Mouse (Mus musculus) layer of hippocampus, adult 2 months (tissue): Measurements from ENCODE around the gene Zfp667. TPM values are rescaled to one million over a fixed set of nuclear protein-coding genes. Genes with fewer than 3 reads are reported as not detected.
A peak's percentile ranks its signal among the peaks of the same experiment; 100 is the strongest.
"Not testable (repeated sequence)": the region's sequence is repeated elsewhere in the genome, so short reads cannot be mapped to it uniquely, and the experiment has no call there.

Experiments used
- DNase-seq, 2 experiments: peaks; one replicate each; pipeline ENCODE4 v3.0.0; 2022; ENCODE audit warnings: low spot score in 2 of 2
- H3K27ac ChIP-seq: fragments of 200-600 bp; 2 replicates; pipeline ENCODE4 v1.8.1; 2022
- H3K4me3 ChIP-seq: fragments of 200-600 bp; 2 replicates; pipeline ENCODE4 v1.8.1; 2022; ENCODE audit warnings: mild to moderate bottlenecking
- CTCF ChIP-seq: fragments of 200-600 bp; conservative IDR thresholded peaks from 2 replicates; pipeline ENCODE4 v1.8.1; 2022; ENCODE audit warnings: antibody characterized with exemption, mild to moderate bottlenecking, moderate library complexity
- long read RNA-seq, 2 experiments: library from polyadenylated mRNA; stranded (forward); transcript quantifications; one replicate each; pipeline ENCODE4 v2.0.0; 2021; ENCODE audit warnings: borderline mapping rate in 2 of 2
- total RNA-seq, 2 experiments: library from RNA; stranded (reverse); gene quantifications; 2 replicates each; pipeline ENCODE4 v1.2.3; 2021

Zfp667 gene
- 10 to 100 TPM; 17.8 to 18.3 TPM for total RNA-seq
- long read RNA-seq, experiment 1, transcript Zfp667-201 (5 exons, 3,672 nt) = major isoform, 14 of 27 reads
- long read RNA-seq, experiment 1, partial matches to known transcripts = 7 of 27 reads
- long read RNA-seq, experiment 1, other reads (novel, unspliced or antisense) = 6 of 27 reads
- long read RNA-seq, experiment 2, transcript Zfp667-201 (5 exons, 3,672 nt) = major isoform, 15 of 20 reads
- long read RNA-seq, experiment 2, partial matches to known transcripts = 1 of 20 reads
- long read RNA-seq, experiment 2, other reads (novel, unspliced or antisense) = 4 of 20 reads

DNA sequence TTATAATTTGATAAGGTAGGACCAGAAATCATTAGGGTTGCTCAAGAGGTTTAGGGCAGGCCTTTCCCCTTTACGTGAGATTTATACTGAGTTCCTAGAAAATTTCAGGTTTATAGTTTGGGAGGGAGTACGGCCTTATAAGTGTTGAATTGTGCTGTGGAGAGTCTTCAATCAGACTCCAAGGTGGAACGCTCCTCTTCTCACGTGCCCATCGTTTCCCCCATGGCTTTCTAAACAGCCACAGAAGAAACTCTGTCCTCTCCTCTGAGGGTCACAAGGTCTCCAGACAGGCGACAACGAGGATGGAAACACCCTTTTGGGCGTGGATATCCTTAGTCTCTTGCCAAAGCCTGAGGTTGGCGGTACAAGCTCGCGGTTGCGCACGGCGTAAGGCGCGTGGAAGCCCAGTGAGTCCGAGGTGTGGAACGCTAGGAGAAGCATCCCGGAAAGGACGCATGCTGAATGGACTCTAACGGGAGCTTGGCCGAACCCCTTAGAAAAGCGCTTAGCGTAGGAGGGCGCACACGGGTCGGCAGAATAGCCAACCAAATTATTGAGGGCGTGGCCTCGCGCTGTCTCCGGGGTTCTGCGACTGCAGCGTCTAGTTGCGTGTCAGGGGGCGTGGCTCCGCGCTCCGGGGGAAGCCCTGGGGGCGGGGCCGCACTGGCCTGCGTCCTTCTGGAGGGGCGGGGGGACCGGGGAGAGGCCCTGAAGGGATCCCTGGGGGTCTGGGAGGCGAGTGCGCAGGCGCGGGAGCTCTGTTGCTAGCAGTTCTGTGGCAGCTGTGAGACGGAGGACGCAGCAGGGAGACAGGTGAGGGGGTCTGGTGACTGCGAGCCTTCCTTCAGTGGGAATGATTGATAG, at the start of gene Zfp667:
Zfp667 (plus strand) TSS at position 738 of the 864 bp plus-strand sequence.
- H3K4me3 ChIP-seq = peak within 1 kb of the TSS; percentile 61
- H3K27ac ChIP-seq = peak within 1 kb of the TSS; percentile 93
- TF ChIP-seq CTCF = 0 out of 2 replicates have a peak, but pooled peaks have one; percentile 2
- DNase-seq = peak; percentile 98

DNA sequence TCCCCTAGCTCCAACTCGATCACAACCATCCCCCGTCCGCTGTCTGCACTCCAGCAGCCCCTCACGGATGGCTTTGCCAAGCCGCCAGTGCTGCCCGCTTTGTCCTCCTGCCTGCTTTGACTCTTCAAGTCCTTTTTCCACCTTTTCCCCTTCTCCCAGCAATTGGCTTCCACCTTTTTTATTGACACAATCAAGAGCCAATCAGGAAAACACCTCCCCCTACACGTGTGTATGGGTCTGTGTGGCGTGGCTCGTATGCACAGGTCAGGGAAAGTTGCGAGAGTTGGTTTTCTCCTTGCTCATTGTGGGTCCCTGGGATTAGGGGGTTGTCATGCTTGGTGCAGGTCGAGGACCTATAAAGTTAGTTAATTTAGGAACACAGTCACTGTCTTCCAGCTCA, 46.6 kb upstream of the Zfp667 start:
- no peak for DNase-seq

GRCm38 (mm10) chr7:6240841-6241425, 45.4 kb upstream of the Zfp667 start:
- TF ChIP-seq CTCF = peak; percentile 69
- DNase-seq = peak; percentile 8 to 42
- not testable (repeated sequence) for H3K27ac ChIP-seq, H3K4me3 ChIP-seq

More for the DNA sequence above, 46.6 kb upstream of the Zfp667 start:
- Histone ChIP-seq H3K27ac (no peak overlapping the region), H3K4me3 (no peak overlapping the region; the same call in 1 of the 2 replicates)
- no peak for TF ChIP-seq CTCF

GRCm38 (mm10) chr7:6244361-6245292, 41.8 kb upstream of the Zfp667 start:
- no peak overlapping the region for H3K4me3 ChIP-seq
- no peak for TF ChIP-seq CTCF
- no peak for DNase-seq
- no peak overlapping the region for H3K27ac ChIP-seq

DNA sequence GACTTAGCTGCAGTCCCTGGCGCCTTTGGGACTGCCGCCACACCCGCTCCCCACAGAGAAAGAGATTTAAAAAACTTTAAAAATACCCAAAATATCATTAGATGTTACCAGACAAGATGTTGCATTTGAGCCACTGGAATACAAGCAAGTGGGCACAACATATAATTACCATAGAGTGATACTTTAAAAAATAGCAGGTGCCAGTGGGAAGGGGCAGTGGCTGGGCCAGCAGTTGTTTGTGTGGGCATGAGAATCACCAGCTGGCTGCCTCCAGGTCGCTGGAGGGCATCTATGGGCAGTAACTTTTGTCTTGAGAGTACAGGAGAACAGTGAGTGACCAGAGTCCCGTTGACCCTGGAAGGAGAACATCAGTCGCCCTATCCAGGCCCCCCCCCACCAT, 34.0 kb upstream of the Zfp667 start, which contains the start of gene Epp13:
Epp13 (plus strand) TSS at position 301 of the 400 bp plus-strand sequence.
- Histone ChIP-seq H3K27ac (no peak within 1 kb of the TSS), H3K4me3 (no peak within 1 kb of the TSS)
- TF ChIP-seq CTCF = no peak
- no peak for DNase-seq

GRCm38 (mm10) chr7:6254451-6254850, 31.9 kb upstream of the Zfp667 start:
- no peak for TF ChIP-seq CTCF
- no peak overlapping the region for H3K27ac ChIP-seq

GRCm38 (mm10) chr7:6257386-6257785, 29.0 kb upstream of the Zfp667 start:
- H3K27ac ChIP-seq = no peak overlapping the region
- H3K4me3 ChIP-seq = no peak overlapping the region
- no peak for TF ChIP-seq CTCF
- no peak for DNase-seq

More at GRCm38 (mm10) chr7:6254451-6254850, 31.9 kb upstream of the Zfp667 start:
- no peak for DNase-seq
- H3K4me3 ChIP-seq = no peak overlapping the region

- TF ChIP-seq CTCF = no peak
- Histone ChIP-seq H3K4me3 (no peak overlapping the region), H3K27ac (no peak overlapping the region)
- DNase-seq = no peak
Observed at GRCm38 (mm10) chr7:6258232-6259220, 27.9 kb upstream of the Zfp667 start.

DNA sequence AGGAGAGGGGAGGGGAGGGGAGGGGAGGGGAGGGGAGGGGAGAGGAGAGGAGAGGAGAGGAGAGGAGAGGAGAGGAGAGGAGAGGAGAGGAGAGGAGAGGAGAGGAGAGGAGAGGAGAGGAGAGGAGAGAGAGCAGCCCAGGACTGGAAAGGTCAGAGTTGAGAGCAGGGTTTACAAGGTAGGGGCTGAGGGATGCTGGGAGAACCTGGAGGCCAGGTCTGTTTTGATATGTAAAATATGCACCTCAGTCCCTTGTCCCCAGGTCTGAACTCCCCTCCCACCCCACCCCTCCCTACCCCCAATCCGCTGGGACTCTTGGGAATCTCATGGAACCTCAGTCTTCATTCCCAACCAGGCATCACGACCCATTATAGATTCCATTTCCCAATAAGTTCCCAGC, 26.4 kb upstream of the Zfp667 start:
- not testable (repeated sequence) for H3K4me3 ChIP-seq, DNase-seq

GRCm38 (mm10) chr7:6262120-6262519, 24.3 kb upstream of the Zfp667 start:
- no peak for DNase-seq
- Histone ChIP-seq H3K4me3 (no peak overlapping the region), H3K27ac (no peak overlapping the region)
- peak; percentile 21; the same call in 1 of the 2 replicates for TF ChIP-seq CTCF

More for the DNA sequence above, 26.4 kb upstream of the Zfp667 start:
- not testable (repeated sequence) for H3K27ac ChIP-seq

DNA sequence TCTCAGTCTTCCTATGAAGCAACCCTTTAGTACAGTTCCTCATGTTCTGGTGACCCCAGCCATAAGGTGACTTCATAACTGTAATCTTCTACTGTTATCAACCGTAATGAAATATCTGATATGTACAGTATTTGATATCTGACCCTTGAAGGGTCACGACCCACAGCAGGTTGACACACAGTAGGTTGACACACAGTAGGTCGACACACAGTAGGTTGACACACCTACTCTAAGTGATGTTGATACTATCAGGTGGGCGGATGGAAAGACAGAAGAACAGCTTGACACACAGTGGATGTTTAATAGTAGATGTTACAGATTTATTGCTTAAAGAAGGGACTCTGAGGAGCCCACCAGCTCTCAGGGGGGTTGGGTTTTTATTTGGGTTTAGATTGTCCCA, 23.4 kb upstream of the Zfp667 start:
- no peak for TF ChIP-seq CTCF
- Histone ChIP-seq H3K4me3 (no peak overlapping the region), H3K27ac (no peak overlapping the region)
- DNase-seq = no peak
